Mouse (Mus musculus) heart, postnatal 0 days (tissue): Measurements from ENCODE around the gene Lbhd2. TPM values are rescaled to one million over a fixed set of nuclear protein-coding genes. Genes with fewer than 3 reads are reported as not detected.

Source experiments
- ATAC-seq: fragments of 200-750 bp; cut with Nextera tagmentation; 2 replicates; pipeline ENCODE4 v1.8.0; 2017; ENCODE audit warnings: low read depth, moderate number of reproducible peaks, moderate library complexity; ENCODE audit not compliant: insufficient read depth
- DNase-seq: peaks from one replicate; pipeline ENCODE4 v3.0.0-alpha.2; 2016; ENCODE audit warnings: low spot score
- H3K27ac ChIP-seq: fragments of 300-500 bp; sonication (generic); 2 replicates; pipeline ENCODE4 v1.5.1; 2014; ENCODE audit warnings: low read depth, mild to moderate bottlenecking
- H3K27me3 ChIP-seq: fragments of 300-500 bp; sonication (generic); 2 replicates; pipeline ENCODE4 v1.6.1; 2014; ENCODE audit warnings: low read length, mixed read lengths; ENCODE audit not compliant: control insufficient read depth, insufficient read depth
- H3K36me3 ChIP-seq: fragments of 300-500 bp; sonication (generic); replicated peaks from 2 replicates; pipeline ENCODE4 v1.6.1; 2014; ENCODE audit warnings: low read length, mixed read lengths; ENCODE audit not compliant: control insufficient read depth, insufficient read depth
- H3K4me1 ChIP-seq: fragments of 300-500 bp; sonication (generic); 2 replicates; pipeline ENCODE4 v1.6.1; 2014; ENCODE audit warnings: antibody characterized with exemption; ENCODE audit not compliant: control insufficient read depth, insufficient read depth
- H3K4me2 ChIP-seq: fragments of 300-500 bp; sonication (generic); 2 replicates; pipeline ENCODE4 v1.6.1; 2014; ENCODE audit warnings: low read depth, mild to moderate bottlenecking, low read length, moderate library complexity
- H3K4me3 ChIP-seq: fragments of 300-500 bp; sonication (generic); 2 replicates; pipeline ENCODE4 v1.5.1; 2014; ENCODE audit warnings: low read depth, low read length
- H3K9ac ChIP-seq: fragments of 300-500 bp; sonication (generic); replicated peaks from 2 replicates; pipeline ENCODE4 v1.6.1; 2014; ENCODE audit warnings: low read depth, low read length, mixed read lengths
- H3K9me3 ChIP-seq: fragments of 300-500 bp; sonication (generic); replicated peaks from 2 replicates; pipeline ENCODE4 v1.6.1; 2016; ENCODE audit warnings: low read length; ENCODE audit not compliant: control insufficient read depth
- CTCF ChIP-seq: IDR thresholded peaks from 2 replicates; pipeline ENCODE4 v1.5.1; 2016; ENCODE audit warnings: antibody characterized with exemption, control low read depth, low read depth
- EP300 ChIP-seq: IDR thresholded peaks from 2 replicates; pipeline ENCODE4 v1.6.1; 2016; ENCODE audit warnings: antibody characterized with exemption, low read depth
- WGBS: fragments of 180-500 bp; shearing (Covaris S2); extraction: QIAGEN DNeasy Blood & Tissue Kit; methylation state at CpG from one replicate; pipeline ENCODE4 v1.1.7; 2014; 5-methylcytosine and 5-hydroxymethylcytosine counted together
- polyA plus RNA-seq: library from polyadenylated mRNA; unstranded; fragments of >200 nt; fragmentation: Nextera tagmentation; extraction: Ambion mirVana; gene quantifications from 2 replicates; pipeline ENCODE4 v1.2.1, GENCODE M21; 2015
- total RNA-seq: library from RNA; depleted of rRNA; stranded (reverse); fragments of >200 nt; gene quantifications from 2 replicates; pipeline ENCODE4 v1.2.3, GENCODE M21; 2014; ENCODE audit warnings: low replicate concordance

Gene Lbhd2
- total and polyA plus RNA-seq, 2 experiments from 2014 or later: not detected

- WGBS: 63% methylated on average over 8 of the region's 8 CpGs
- ATAC-seq: peak; percentile 29; the same call in 1 of the 2 replicates
- Histone ChIP-seq H3K4me3 (no peak overlapping the region), H3K9ac (no peak overlapping the region), H3K36me3 (no peaks in the 10 kb centered on the region), H3K27ac (peak overlapping the region; percentile 87; the same call in 1 of the 2 replicates), H3K9me3 (no peaks in the 10 kb centered on the region), H3K4me2 (no peak overlapping the region), H3K4me1 (peaks cover 23% of the 10 kb centered on the region), H3K27me3 (peaks cover 13% of the 10 kb centered on the region)
- no peak for DNase-seq
- TF ChIP-seq CTCF (no peak), EP300 (no peak)
Measured at GRCm38 (mm10) chr12:111411631-111412355, 5.2 kb downstream of the Lbhd2 start.

- ATAC-seq: peak; percentile 21
- WGBS: 8% methylated on average over 12 of the region's 12 CpGs
- Histone ChIP-seq H3K27ac (peak overlapping the region; percentile 87), H3K9ac (peak overlapping the region; percentile 48; the same call in 1 of the 2 replicates), H3K36me3 (no peaks in the 10 kb centered on the region), H3K4me1 (peaks cover 31% of the 10 kb centered on the region), H3K4me3 (peak overlapping the region; percentile 42), H3K4me2 (peak overlapping the region; percentile 67), H3K9me3 (no peaks in the 10 kb centered on the region), H3K27me3 (0 out of 2 replicates have a peak, but pooled peaks cover 5% of the 10 kb centered on the region)
- DNase-seq: no peak
- TF ChIP-seq CTCF: peak; percentile 32
- TF ChIP-seq EP300: no peak
Measured at GRCm38 (mm10) chr12:111412581-111413284, 6.1 kb downstream of the Lbhd2 start.

- H3K4me2 ChIP-seq: peak overlapping the region; percentile 67
- no peaks in the 10 kb centered on the region for H3K27me3 ChIP-seq
- H3K27ac ChIP-seq: peak overlapping the region; percentile 87
- no peaks in the 10 kb centered on the region for H3K36me3 ChIP-seq
- ATAC-seq (peak; percentile 90), DNase-seq (peak; percentile 93)
- peak overlapping the region; percentile 48; the same call in 1 of the 2 replicates for H3K9ac ChIP-seq
- no peak for TF ChIP-seq EP300
- TF ChIP-seq CTCF: peak; percentile 99
- H3K4me3 ChIP-seq: peak overlapping the region; percentile 42
- no peaks in the 10 kb centered on the region for H3K9me3 ChIP-seq
- under 1% methylated on average over 21 of the region's 21 CpGs for WGBS
- H3K4me1 ChIP-seq: peaks cover 33% of the 10 kb centered on the region
Measured at GRCm38 (mm10) chr12:111413300-111413699, 6.7 kb downstream of the Lbhd2 start.

- peak within 1 kb of the TSS; percentile 42 for H3K4me3 ChIP-seq
- peak within 1 kb of the TSS; percentile 24; the same call in 1 of the 2 replicates for H3K9ac ChIP-seq
- H3K27ac ChIP-seq: 0 out of 2 replicates have a peak within 1 kb of the TSS, but pooled peaks have one; percentile 14
- H3K9me3 ChIP-seq: no peaks in the 10 kb centered on the region
- H3K36me3 ChIP-seq: no peaks in the 10 kb centered on the region
- H3K27me3 ChIP-seq: peaks cover 3% of the 10 kb centered on the region; the same call in 1 of the 2 replicates
- 9% methylated on average over 17 of the region's 17 CpGs for WGBS
- DNase-seq (no peak), ATAC-seq (no peak)
- H3K4me1 ChIP-seq: peaks cover 40% of the 10 kb centered on the region
- TF ChIP-seq EP300: no peak
- TF ChIP-seq CTCF: no peak
- H3K4me2 ChIP-seq: peak within 1 kb of the TSS; percentile 67
Measured at GRCm38 (mm10) chr12:111416921-111417779, 10.5 kb downstream of the Lbhd2 start, which contains the start of gene Exoc3l4. TSS of gene Exoc3l4 (plus strand) at chr12:111417017.

GRCm38 (mm10) chr12:111419918-111420317, 13.3 kb downstream of the Lbhd2 start:
- WGBS: 78% methylated on average over 5 of the region's 5 CpGs
- H3K27ac ChIP-seq: no peak overlapping the region
- no peak overlapping the region for H3K4me3 ChIP-seq
- no peak for DNase-seq
- peaks cover 29% of the 10 kb centered on the region for H3K4me1 ChIP-seq
- no peaks in the 10 kb centered on the region for H3K36me3 ChIP-seq
- H3K9me3 ChIP-seq: no peaks in the 10 kb centered on the region
- no peak overlapping the region for H3K9ac ChIP-seq
- H3K27me3 ChIP-seq: peaks cover 30% of the 10 kb centered on the region
- TF ChIP-seq EP300 (no peak), CTCF (no peak)
- H3K4me2 ChIP-seq: no peak overlapping the region
- no peak for ATAC-seq
